Mouse (Mus musculus) liver, postnatal 0 days (tissue): ENCODE results near the gene Meltf.

Source experiments
- CTCF ChIP-seq: sonication (generic); IDR thresholded peaks from 2 replicates; pipeline ENCODE4 v1.5.1; 2016; ENCODE audit warnings: antibody characterized with exemption, low read depth
- EP300 ChIP-seq: IDR thresholded peaks from 2 replicates; pipeline ENCODE4 v1.6.1; 2016; ENCODE audit warnings: antibody characterized with exemption, low read depth, mild to moderate bottlenecking

DNA sequence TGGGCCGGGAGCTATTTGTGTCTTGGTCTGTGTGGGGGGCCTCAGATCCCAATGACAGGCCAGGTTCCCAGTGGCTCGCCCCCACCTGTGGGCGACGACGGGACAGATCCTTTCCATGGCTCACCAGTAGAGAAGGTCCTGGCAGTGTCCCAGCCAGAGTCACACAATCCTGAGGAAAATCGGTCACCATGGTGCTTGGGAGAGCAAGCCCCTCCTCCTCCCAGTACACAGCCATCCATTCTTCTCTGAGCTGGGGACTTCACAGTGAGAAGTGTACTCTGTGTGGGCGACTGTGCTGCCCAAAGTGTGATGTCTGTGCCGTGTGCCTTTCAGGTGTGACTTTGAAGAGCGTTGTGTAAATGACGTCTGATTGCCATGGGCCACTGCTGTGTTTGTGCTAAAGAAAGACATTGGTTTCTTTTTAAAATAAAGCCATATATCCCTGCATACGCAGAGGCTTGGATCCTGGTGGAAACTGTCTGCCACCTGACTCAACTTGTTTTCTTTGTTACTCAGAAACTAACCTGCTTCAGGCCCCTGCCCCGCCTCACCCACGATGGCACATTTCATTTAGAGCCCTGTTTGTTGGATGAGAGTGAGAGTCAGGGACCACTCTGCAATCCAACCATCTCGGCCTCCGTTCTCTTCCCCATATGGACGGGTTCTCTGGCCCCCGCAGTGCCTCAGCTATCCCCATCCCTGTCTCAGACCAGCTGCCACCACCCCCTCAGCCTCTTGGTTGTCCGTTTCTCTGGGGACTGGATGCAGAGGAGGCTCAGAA lies 20.1 kb downstream of the Meltf start:
- TF ChIP-seq EP300 (no peak), CTCF (no peak)
